Comparison of ENCODE assay signal across 8 mouse cellular contexts in the genomic region with DNA sequence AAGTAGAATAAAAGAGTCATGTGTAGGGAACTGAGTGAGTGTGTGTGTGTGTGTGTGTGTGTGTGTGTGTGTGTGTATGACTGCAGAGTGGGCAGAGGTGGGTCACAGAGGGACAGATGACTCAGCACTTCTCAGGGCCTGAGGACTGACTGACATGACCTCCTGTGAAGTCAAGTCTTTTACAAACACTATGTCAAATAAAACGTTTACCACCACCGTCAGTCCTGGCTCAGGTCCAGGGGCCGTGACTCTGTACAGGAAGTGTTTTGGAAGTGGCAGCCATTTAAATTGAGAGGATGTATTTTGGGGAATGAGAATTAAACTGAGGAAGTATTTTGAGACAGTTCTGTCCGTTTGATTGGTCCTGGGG. TPM values are rescaled to one million over a fixed set of nuclear protein-coding genes. Genes with fewer than 3 reads are reported as not detected.
DNase-seq lines count a peak whose midpoint lies in the region; ATAC-seq lines count a peak whose summit lies in the region.

No protein-coding gene starts in this region.

- no peak for ATAC-seq in heart, embryonic 14.5 days (ENCODE audit: insufficient number of reproducible peaks, insufficient read depth, low FRiP score, low read depth)

- no peak for DNase-seq in heart, adult 8-10 months (ENCODE audit: low spot score)
- DNase-seq in adipocyte (ENCODE audit: low spot score) = peak; percentile 49
- peak; percentile 46 for DNase-seq in kidney, postnatal 14 days
- peak; percentile 76 for DNase-seq in lung, postnatal 36 days
- DNase-seq in left cerebral cortex, adult 11 months (ENCODE audit: low spot score) = no peak
- DNase-seq in ovary, postnatal 14 days (ENCODE audit: low spot score) = no peak
- no peak for DNase-seq in right cerebral cortex, adult 2 months (ENCODE audit: low spot score in 2 of 2)

- peak overlapping the region; percentile 44 to 48; a peak in 2 of 4 replicates for H3K27ac ChIP-seq in heart, embryonic 14.5 days (replicated peaks in 1 of 2; ENCODE audit: control insufficient read depth in 1 of 2, insufficient read depth in 1 of 2, low read depth in 2 of 2, low read length in 2 of 2)

- H3K4me1 ChIP-seq in heart, embryonic 14.5 days (ENCODE audit: control insufficient read depth in 2 of 2, insufficient read depth in 2 of 2, low read length in 2 of 2) = peaks cover 15 to 41% of the 10 kb centered on the region in 2 experiments

- H3K9ac ChIP-seq in heart, embryonic 14.5 days (ENCODE audit: low read length) = no peak overlapping the region

- H3K27me3 ChIP-seq in heart, embryonic 14.5 days (ENCODE audit: control insufficient read depth, insufficient read depth, low read length) = no peaks in the 10 kb centered on the region

- peaks cover 45% of the 10 kb centered on the region for H3K36me3 ChIP-seq in heart, embryonic 14.5 days (ENCODE audit: control insufficient read depth, insufficient read depth, low read length)

- WGBS in heart, embryonic 14.5 days = 19% methylated on average over 4 of the region's 4 CpGs

- H3K9me3 ChIP-seq in heart, embryonic 14.5 days (ENCODE audit: control insufficient read depth, low read length) = no peaks in the 10 kb centered on the region

- no peak overlapping the region for H3K4me3 ChIP-seq in heart, embryonic 14.5 days (ENCODE audit: control insufficient read depth in 1 of 2, insufficient read depth in 1 of 2, low read depth in 1 of 2, low read length in 2 of 2)

- no peak overlapping the region for H3K4me2 ChIP-seq in heart, embryonic 14.5 days (ENCODE audit: low read length)

RNA-seq across cellular contexts. Expression of gene Mettl14, which starts 52.9 kb away (rescaled TPM):
- 15.3 and 15.5 TPM in 2 replicates for polyA plus RNA-seq in heart, embryonic 14.5 days (2014; fragmentation: Nextera tagmentation; extraction: Ambion mirVana)
- total RNA-seq in heart, adult 8-10 months (2022) = 10 to 100 TPM; 11.4 to 13.1 (median 12.1) TPM

Comparison
In these comparisons a context has a peak if more than half of its experiments do, and no peak if none do; other contexts are left out.
1. DNase-seq: peak in adipocyte (single experiment), kidney, postnatal 14 days (single experiment) and lung, postnatal 36 days (single experiment); none in heart, adult 8-10 months (single experiment), left cerebral cortex, adult 11 months (single experiment), ovary, postnatal 14 days (single experiment) and right cerebral cortex, adult 2 months (0 of 2).